Mouse (Mus musculus): ENCODE results near the gene Drd4.

GRCm38 (mm10) chr7:141294479-141294878, 2.7 kb downstream of the Drd4 start:
- TF ChIP-seq CTCF (IDR thresholded peaks at IDR 0.05; ENCODE audit: low read depth, low read length) (no peak), POLR2A (IDR thresholded peaks at IDR 0.05; ENCODE audit: borderline replicate concordance, low read depth, low read length) (no peak)

All from bone marrow macrophage, adult 2 months (primary cell).